Comparison of ENCODE assay signal across 8 mouse cellular contexts in the genomic region with DNA sequence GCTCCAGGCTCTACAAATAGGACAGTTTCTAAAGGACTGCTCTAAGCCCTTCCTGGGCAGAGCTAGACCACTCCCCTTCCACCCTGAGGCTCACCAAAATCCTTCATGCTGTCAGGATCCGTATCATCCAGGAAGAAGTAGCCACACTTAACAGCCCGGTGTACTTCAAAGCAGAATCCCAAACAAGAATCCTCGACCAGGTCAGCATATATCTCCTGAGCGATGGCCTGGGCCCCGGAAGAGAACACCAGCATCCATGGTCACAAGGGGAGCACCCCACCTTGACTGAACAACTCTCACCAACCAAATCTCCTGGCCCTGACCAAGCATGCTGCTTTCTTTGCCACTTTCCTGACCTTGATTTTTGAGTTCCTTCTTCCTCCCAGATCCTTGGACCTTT. TPM values are rescaled to one million over a fixed set of nuclear protein-coding genes. Genes with fewer than 3 reads are reported as not detected.
A peak's percentile ranks its signal among the peaks of the same experiment; 100 is the strongest.
DNase-seq lines count a peak whose midpoint lies in the region; ATAC-seq lines count a peak whose summit lies in the region.

No protein-coding gene starts in this region.

- 0 out of 2 replicates have a peak overlapping the region, but pooled peaks have one; percentile 99 for H3K27ac ChIP-seq in kidney, embryonic 15.5 days
- H3K27ac ChIP-seq in embryonic facial prominence, embryonic 14.5 days (replicated peaks; ENCODE audit: low read depth, low read length) = 0 out of 2 replicates have a peak overlapping the region, but pooled peaks have one; percentile 40
- peak overlapping the region; percentile 99 for H3K27ac ChIP-seq in hindbrain, embryonic 15.5 days (replicated peaks)
- peak overlapping the region; percentile 92 for H3K27ac ChIP-seq in midbrain, embryonic 15.5 days

- H3K4me3 ChIP-seq in kidney, embryonic 15.5 days (replicated peaks) = peak overlapping the region; percentile 92; the same call in 1 of the 2 replicates
- H3K4me3 ChIP-seq in embryonic facial prominence, embryonic 14.5 days (ENCODE audit: low read depth, low read length) = peak overlapping the region; percentile 81; the same call in 1 of the 2 replicates
- H3K4me3 ChIP-seq in hindbrain, embryonic 15.5 days = peak overlapping the region; percentile 89; the same call in 1 of the 2 replicates
- peak overlapping the region; percentile 87; the same call in 1 of the 2 replicates for H3K4me3 ChIP-seq in midbrain, embryonic 15.5 days

- 67% methylated on average over 5 of the region's 5 CpGs for WGBS in kidney, embryonic 15.5 days
- 73% methylated on average over 5 of the region's 5 CpGs for WGBS in embryonic facial prominence, embryonic 14.5 days
- WGBS in hindbrain, embryonic 15.5 days = 78% methylated on average over 5 of the region's 5 CpGs
- 80% methylated on average over 5 of the region's 5 CpGs for WGBS in midbrain, embryonic 15.5 days

- peaks cover 44% of the 10 kb centered on the region for H3K4me1 ChIP-seq in kidney, embryonic 15.5 days
- peaks cover 12% of the 10 kb centered on the region; the same call in 1 of the 2 replicates for H3K4me1 ChIP-seq in embryonic facial prominence, embryonic 14.5 days (ENCODE audit: control insufficient read depth, insufficient read depth, low read length)
- peaks cover 25% of the 10 kb centered on the region for H3K4me1 ChIP-seq in hindbrain, embryonic 15.5 days (replicated peaks)
- H3K4me1 ChIP-seq in midbrain, embryonic 15.5 days = peaks cover 30% of the 10 kb centered on the region

- peak overlapping the region; percentile 83 for H3K4me2 ChIP-seq in kidney, embryonic 15.5 days
- H3K4me2 ChIP-seq in embryonic facial prominence, embryonic 14.5 days (ENCODE audit: low read depth, low read length) = peak overlapping the region; percentile 85
- peak overlapping the region; percentile 93 for H3K4me2 ChIP-seq in hindbrain, embryonic 15.5 days
- H3K4me2 ChIP-seq in midbrain, embryonic 15.5 days = peak overlapping the region; percentile 94

- peaks cover 55% of the 10 kb centered on the region for H3K36me3 ChIP-seq in kidney, embryonic 15.5 days
- H3K36me3 ChIP-seq in embryonic facial prominence, embryonic 14.5 days (ENCODE audit: control insufficient read depth, insufficient read depth, low read length) = peaks cover 44% of the 10 kb centered on the region
- peaks cover 34% of the 10 kb centered on the region for H3K36me3 ChIP-seq in hindbrain, embryonic 15.5 days
- peaks cover 20% of the 10 kb centered on the region for H3K36me3 ChIP-seq in midbrain, embryonic 15.5 days (replicated peaks)

- DNase-seq in kidney, postnatal 4 days = no peak
- DNase-seq in embryonic facial prominence, embryonic 14.5 days (ENCODE audit: low spot score) = no peak
- no peak for DNase-seq in thymus, postnatal 36 days
- no peak for DNase-seq in thymus, adult 18-20 months
- no peak for DNase-seq in adrenal gland, postnatal 25 days

- no peaks in the 10 kb centered on the region for H3K27me3 ChIP-seq in kidney, embryonic 15.5 days
- no peaks in the 10 kb centered on the region for H3K27me3 ChIP-seq in embryonic facial prominence, embryonic 14.5 days (replicated peaks; ENCODE audit: control insufficient read depth, insufficient read depth, low read length)
- H3K27me3 ChIP-seq in hindbrain, embryonic 15.5 days = no peaks in the 10 kb centered on the region
- H3K27me3 ChIP-seq in midbrain, embryonic 15.5 days (replicated peaks) = no peaks in the 10 kb centered on the region

- no peaks in the 10 kb centered on the region for H3K9me3 ChIP-seq in kidney, embryonic 15.5 days (replicated peaks)
- H3K9me3 ChIP-seq in embryonic facial prominence, embryonic 14.5 days (ENCODE audit: control insufficient read depth, low read length) = no peaks in the 10 kb centered on the region
- no peaks in the 10 kb centered on the region for H3K9me3 ChIP-seq in hindbrain, embryonic 15.5 days
- no peaks in the 10 kb centered on the region for H3K9me3 ChIP-seq in midbrain, embryonic 15.5 days

- no peak for ATAC-seq in kidney, embryonic 15.5 days (replicated peaks; ENCODE audit: low FRiP score)
- ATAC-seq in embryonic facial prominence, embryonic 14.5 days (ENCODE audit: low read depth) = no peak
- ATAC-seq in hindbrain, embryonic 15.5 days (ENCODE audit: low FRiP score, low read depth) = no peak
- no peak for ATAC-seq in midbrain, embryonic 15.5 days (replicated peaks)

- 0 out of 2 replicates have a peak overlapping the region, but pooled peaks have one; percentile 90 for H3K9ac ChIP-seq in kidney, embryonic 15.5 days
- H3K9ac ChIP-seq in embryonic facial prominence, embryonic 14.5 days (ENCODE audit: low read depth, low read length) = peak overlapping the region; percentile 96; the same call in 1 of the 2 replicates
- peak overlapping the region; percentile 90; the same call in 1 of the 2 replicates for H3K9ac ChIP-seq in hindbrain, embryonic 15.5 days
- H3K9ac ChIP-seq in midbrain, embryonic 15.5 days = peak overlapping the region; percentile 92; the same call in 1 of the 2 replicates

RNA-seq across cellular contexts. Expression of gene Atxn7l3, which starts 2.0 kb away (rescaled TPM):
- 12.3 and 14.0 TPM in 2 replicates for polyA plus RNA-seq in kidney, embryonic 15.5 days (2015; fragmentation: Nextera tagmentation; extraction: Ambion mirVana)
- 19.5 and 20.8 TPM in 2 replicates for polyA plus RNA-seq in embryonic facial prominence, embryonic 14.5 days (2014; fragmentation: Nextera tagmentation; extraction: Ambion mirVana)
- 30.2 and 31.4 TPM in 2 replicates for polyA plus RNA-seq in hindbrain, embryonic 15.5 days (2015; fragmentation: Nextera tagmentation; extraction: Ambion mirVana)
- 31.6 and 31.8 TPM in 2 replicates for polyA plus RNA-seq in midbrain, embryonic 15.5 days (2015; fragmentation: Nextera tagmentation; extraction: Ambion mirVana)
- total RNA-seq in adrenal gland, postnatal 25 days (2021) = 53.6 and 62.4 TPM in 2 replicates

RNA-seq across cellular contexts. Expression of gene Tmub2, which starts 9.7 kb away (rescaled TPM):
- polyA plus RNA-seq in kidney, embryonic 15.5 days (2015; fragmentation: Nextera tagmentation; extraction: Ambion mirVana) = 48.9 and 57.9 TPM in 2 replicates
- polyA plus RNA-seq in embryonic facial prominence, embryonic 14.5 days (2014; fragmentation: Nextera tagmentation; extraction: Ambion mirVana) = 49.8 and 55.9 TPM in 2 replicates
- 80.4 and 83.3 TPM in 2 replicates for polyA plus RNA-seq in hindbrain, embryonic 15.5 days (2015; fragmentation: Nextera tagmentation; extraction: Ambion mirVana)
- 82.3 and 84.4 TPM in 2 replicates for polyA plus RNA-seq in midbrain, embryonic 15.5 days (2015; fragmentation: Nextera tagmentation; extraction: Ambion mirVana)
- total RNA-seq in adrenal gland, postnatal 25 days (2021) = 50.6 and 63.0 TPM in 2 replicates

RNA-seq across cellular contexts. Expression of gene Ubtf, which starts 25.1 kb away (rescaled TPM):
- polyA plus RNA-seq in kidney, embryonic 15.5 days (2015; fragmentation: Nextera tagmentation; extraction: Ambion mirVana) = 95.3 and 100 TPM in 2 replicates
- 73.3 and 83.9 TPM in 2 replicates for polyA plus RNA-seq in embryonic facial prominence, embryonic 14.5 days (2014; fragmentation: Nextera tagmentation; extraction: Ambion mirVana)
- 77.7 and 85.0 TPM in 2 replicates for polyA plus RNA-seq in hindbrain, embryonic 15.5 days (2015; fragmentation: Nextera tagmentation; extraction: Ambion mirVana)
- polyA plus RNA-seq in midbrain, embryonic 15.5 days (2015; fragmentation: Nextera tagmentation; extraction: Ambion mirVana) = 82.8 and 83.9 TPM in 2 replicates
- 113 and 116 TPM in 2 replicates for total RNA-seq in adrenal gland, postnatal 25 days (2021)

RNA-seq across cellular contexts. Expression of gene Asb16, which starts 25.9 kb away (rescaled TPM):
- 0.10 and 0.13 TPM in 2 replicates for polyA plus RNA-seq in kidney, embryonic 15.5 days (2015; fragmentation: Nextera tagmentation; extraction: Ambion mirVana)
- polyA plus RNA-seq in embryonic facial prominence, embryonic 14.5 days (2014; fragmentation: Nextera tagmentation; extraction: Ambion mirVana) = 0.25 and 0.33 TPM in 2 replicates
- 0.10 and 0.13 TPM in 2 replicates for polyA plus RNA-seq in hindbrain, embryonic 15.5 days (2015; fragmentation: Nextera tagmentation; extraction: Ambion mirVana)
- 0.05 TPM in 1 of 2 replicates, not detected in the other for polyA plus RNA-seq in midbrain, embryonic 15.5 days (2015; fragmentation: Nextera tagmentation; extraction: Ambion mirVana)
- total RNA-seq in adrenal gland, postnatal 25 days (2021) = 0.36 TPM in 1 of 2 replicates, not detected in the other

RNA-seq across cellular contexts. Expression of gene BC030867, which starts 45.7 kb away (rescaled TPM):
- polyA plus RNA-seq in kidney, embryonic 15.5 days (2015; fragmentation: Nextera tagmentation; extraction: Ambion mirVana) = 18.1 and 22.2 TPM in 2 replicates
- 11.7 and 12.6 TPM in 2 replicates for polyA plus RNA-seq in embryonic facial prominence, embryonic 14.5 days (2014; fragmentation: Nextera tagmentation; extraction: Ambion mirVana)
- 3.3 and 3.4 TPM in 2 replicates for polyA plus RNA-seq in hindbrain, embryonic 15.5 days (2015; fragmentation: Nextera tagmentation; extraction: Ambion mirVana)
- 2.2 and 2.5 TPM in 2 replicates for polyA plus RNA-seq in midbrain, embryonic 15.5 days (2015; fragmentation: Nextera tagmentation; extraction: Ambion mirVana)
- total RNA-seq in adrenal gland, postnatal 25 days (2021) = 1.3 and 1.5 TPM in 2 replicates

Comparison
In these comparisons a context has a peak if more than half of its experiments do, and no peak if none do; other contexts are left out.
1. H3K27ac ChIP-seq: peak in every context shown above with its lines; median percentile 99 in kidney, embryonic 15.5 days; 99 in hindbrain, embryonic 15.5 days; 92 in midbrain, embryonic 15.5 days; 40 in embryonic facial prominence, embryonic 14.5 days.